In the genomic region with DNA sequence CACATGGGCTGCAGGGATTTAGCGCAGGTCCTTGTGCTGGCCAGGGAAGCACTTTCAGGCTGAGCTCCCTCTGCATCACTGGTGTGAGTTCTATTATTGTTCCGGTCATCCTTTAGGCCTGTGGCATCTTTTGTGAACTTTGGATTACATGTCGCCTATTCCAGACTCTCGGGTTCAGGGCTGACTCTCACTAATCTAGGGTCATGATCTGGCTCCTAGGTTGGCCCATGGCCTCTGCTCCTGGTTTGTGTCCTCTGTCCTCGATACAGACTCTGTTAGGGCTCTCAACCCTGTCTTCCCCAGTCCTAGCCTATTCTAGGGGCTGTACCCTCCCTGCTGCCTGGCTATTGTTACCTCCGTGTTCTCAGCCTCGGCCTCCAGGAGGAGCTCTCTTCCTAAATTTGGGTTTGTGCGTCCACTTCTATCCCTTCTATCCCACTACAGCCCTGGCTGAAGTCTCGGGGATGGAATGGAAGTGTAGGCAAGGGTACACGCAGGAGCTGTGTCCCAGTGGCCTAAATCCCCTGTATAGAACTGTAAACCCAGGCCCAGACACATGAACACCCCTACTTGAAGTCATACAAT, we compare ENCODE assay signal across 8 mouse cellular contexts. TPM values are rescaled to one million over a fixed set of nuclear protein-coding genes. Genes with fewer than 3 reads are reported as not detected.
DNase-seq lines count a peak whose midpoint lies in the region; ATAC-seq lines count a peak whose summit lies in the region.

No protein-coding gene starts in this region.

- H3K4me1 ChIP-seq in kidney, embryonic 16.5 days (ENCODE audit: insufficient read depth, low read length), result no peaks in the 10 kb centered on the region
- H3K4me1 ChIP-seq in kidney, embryonic 14.5 days (ENCODE audit: control insufficient read depth, insufficient read depth, low read length), result no peaks in the 10 kb centered on the region

- WGBS in kidney, embryonic 16.5 days, result 69% methylated on average over 10 of the region's 10 CpGs
- WGBS in kidney, embryonic 14.5 days, result 68% methylated on average over 10 of the region's 10 CpGs

- no peak overlapping the region for H3K4me3 ChIP-seq in kidney, embryonic 16.5 days (ENCODE audit: low read length)
- H3K4me3 ChIP-seq in kidney, embryonic 14.5 days (ENCODE audit: low read length), result no peak overlapping the region

- peaks cover 24% of the 10 kb centered on the region for H3K36me3 ChIP-seq in kidney, embryonic 16.5 days (ENCODE audit: insufficient read depth, low read length)
- H3K36me3 ChIP-seq in kidney, embryonic 14.5 days (ENCODE audit: control insufficient read depth, insufficient read depth, low read length), result peaks cover 30% of the 10 kb centered on the region

- ATAC-seq in kidney, embryonic 16.5 days (ENCODE audit: low FRiP score, low TSS enrichment), result 0 out of 2 replicates have a peak, but pooled peaks have one; percentile 28
- no peak for ATAC-seq in kidney, embryonic 14.5 days (ENCODE audit: low FRiP score, low TSS enrichment)

- peak; percentile 53 for DNase-seq in adrenal gland, postnatal 10 days
- no peak for DNase-seq in adrenal gland, adult 18-20 months (ENCODE audit: low spot score in 2 of 2)
- peak; percentile 45 for DNase-seq in 3134 (ENCODE audit: extremely low read depth, insufficient read length, low spot score)
- DNase-seq in embryo, embryonic 10 days (ENCODE audit: low spot score), result peak; percentile 44
- DNase-seq in layer of hippocampus, postnatal 10 days (ENCODE audit: low spot score in 2 of 2), result no peak
- no peak for DNase-seq in thymus, postnatal 25 days

- no peak overlapping the region for H3K27ac ChIP-seq in kidney, embryonic 16.5 days (ENCODE audit: low read length)
- no peak overlapping the region for H3K27ac ChIP-seq in kidney, embryonic 14.5 days (ENCODE audit: low read depth, low read length)

- H3K4me2 ChIP-seq in kidney, embryonic 16.5 days (replicated peaks; ENCODE audit: low read depth, low read length), result no peak overlapping the region
- no peak overlapping the region for H3K4me2 ChIP-seq in kidney, embryonic 14.5 days (replicated peaks; ENCODE audit: low read depth, low read length)

- no peaks in the 10 kb centered on the region for H3K9me3 ChIP-seq in kidney, embryonic 16.5 days (ENCODE audit: low read length)
- no peaks in the 10 kb centered on the region for H3K9me3 ChIP-seq in kidney, embryonic 14.5 days (ENCODE audit: control insufficient read depth, low read length)

- no peak overlapping the region for H3K9ac ChIP-seq in kidney, embryonic 16.5 days (replicated peaks; ENCODE audit: low read length)
- no peak overlapping the region for H3K9ac ChIP-seq in kidney, embryonic 14.5 days (ENCODE audit: low read depth, low read length)

- H3K27me3 ChIP-seq in kidney, embryonic 16.5 days (ENCODE audit: insufficient read depth, low read length), result no peaks in the 10 kb centered on the region
- H3K27me3 ChIP-seq in kidney, embryonic 14.5 days (ENCODE audit: control insufficient read depth, insufficient read depth, low read length), result no peaks in the 10 kb centered on the region

RNA-seq across cellular contexts. Expression of gene Atp1a3, which starts 20.2 kb away (rescaled TPM):
- 10 to 100 TPM; 26.2 to 42.2 TPM for total RNA-seq in adrenal gland, postnatal 10 days (2021)
- total RNA-seq in adrenal gland, adult 18-20 months (2021), result 100 to 1,000 TPM in 1 of 2 experiments, 10 to 100 TPM in 1; 30.2 to 121 TPM
- 0.66 and 1.5 TPM in 2 replicates for polyA plus RNA-seq in kidney, embryonic 16.5 days (2015; fragmentation: Nextera tagmentation; extraction: Ambion mirVana)
- 0.27 and 0.68 TPM in 2 replicates for polyA plus RNA-seq in kidney, embryonic 14.5 days (2014; fragmentation: Nextera tagmentation; extraction: Ambion mirVana)
- 1,000 to 10,000 TPM; 1,908 to 2,310 TPM for total RNA-seq in layer of hippocampus, postnatal 10 days (2021)

RNA-seq across cellular contexts. Expression of gene Grik5, which starts 46.2 kb away (rescaled TPM):
- total RNA-seq in adrenal gland, postnatal 10 days (2021), result 10 to 100 TPM; 16.1 to 25.3 TPM
- total RNA-seq in adrenal gland, adult 18-20 months (2021), result 10 to 100 TPM; 15.3 to 17.2 TPM
- 5.1 and 6.3 TPM in 2 replicates for polyA plus RNA-seq in kidney, embryonic 16.5 days (2015; fragmentation: Nextera tagmentation; extraction: Ambion mirVana)
- 13.2 and 14.2 TPM in 2 replicates for polyA plus RNA-seq in kidney, embryonic 14.5 days (2014; fragmentation: Nextera tagmentation; extraction: Ambion mirVana)
- 100 to 1,000 TPM; 236 to 252 TPM for total RNA-seq in layer of hippocampus, postnatal 10 days (2021)

RNA-seq across cellular contexts. Expression of gene Zfp574, which starts 46.4 kb away (rescaled TPM):
- 10 to 100 TPM; 18.3 to 18.5 TPM for total RNA-seq in adrenal gland, postnatal 10 days (2021)
- total RNA-seq in adrenal gland, adult 18-20 months (2021), result 10 to 100 TPM; 18.6 to 19.6 TPM
- 37.7 and 44.1 TPM in 2 replicates for polyA plus RNA-seq in kidney, embryonic 16.5 days (2015; fragmentation: Nextera tagmentation; extraction: Ambion mirVana)
- 21.9 and 33.4 TPM in 2 replicates for polyA plus RNA-seq in kidney, embryonic 14.5 days (2014; fragmentation: Nextera tagmentation; extraction: Ambion mirVana)
- 10 to 100 TPM; 21.4 to 23.2 TPM for total RNA-seq in layer of hippocampus, postnatal 10 days (2021)

RNA-seq across cellular contexts. Expression of gene Rabac1, which starts 53.4 kb away (rescaled TPM):
- 100 to 1,000 TPM; 222 to 234 TPM for total RNA-seq in adrenal gland, postnatal 10 days (2021)
- 100 to 1,000 TPM; 343 to 378 TPM for total RNA-seq in adrenal gland, adult 18-20 months (2021)
- polyA plus RNA-seq in kidney, embryonic 16.5 days (2015; fragmentation: Nextera tagmentation; extraction: Ambion mirVana), result 183 and 199 TPM in 2 replicates
- polyA plus RNA-seq in kidney, embryonic 14.5 days (2014; fragmentation: Nextera tagmentation; extraction: Ambion mirVana), result 129 and 144 TPM in 2 replicates
- 100 to 1,000 TPM; 247 to 271 TPM for total RNA-seq in layer of hippocampus, postnatal 10 days (2021)

Comparison
In these comparisons a context has a peak if more than half of its experiments do, and no peak if none do; other contexts are left out.
1. DNase-seq: peak in adrenal gland, postnatal 10 days (single experiment), 3134 (single experiment) and embryo, embryonic 10 days (single experiment); none in adrenal gland, adult 18-20 months (0 of 2), layer of hippocampus, postnatal 10 days (0 of 2) and thymus, postnatal 25 days (single experiment).
2. RNA of gene Atp1a3, which starts 20.2 kb away (total RNA-seq): 1,908 to 2,310 TPM in layer of hippocampus, postnatal 10 days; 30.2 to 121 TPM in adrenal gland, adult 18-20 months and 26.2 to 42.2 TPM in adrenal gland, postnatal 10 days; every median in the first group is over 10 times any median in the second.
3. RNA of gene Grik5, which starts 46.2 kb away (total RNA-seq): 236 to 252 TPM in layer of hippocampus, postnatal 10 days; 16.1 to 25.3 TPM in adrenal gland, postnatal 10 days and 15.3 to 17.2 TPM in adrenal gland, adult 18-20 months; every median in the first group is over 4 times any median in the second.